Mouse (Mus musculus): ENCODE results near the gene Nip7. TPM values are rescaled to one million over a fixed set of nuclear protein-coding genes. Genes with fewer than 3 reads are reported as not detected.
"Not testable (repeated sequence)": the region's sequence is repeated elsewhere in the genome, so short reads cannot be mapped to it uniquely, and the experiment has no call there.

The Nip7 gene
- total RNA-seq (2021) = 10 to 100 TPM; 18.3 to 24.7 TPM
- long read RNA-seq, experiment 1, transcript Nip7-201 (5 exons, 3,036 nt) = major isoform, 10 of 11 reads
- long read RNA-seq, experiment 1, partial matches to known transcripts = 0 of 11 reads
- long read RNA-seq, experiment 1, other reads (novel, unspliced or antisense) = 1 of 11 reads
- long read RNA-seq, experiment 2, transcript Nip7-201 (5 exons, 3,036 nt) = major isoform, 15 of 16 reads
- long read RNA-seq, experiment 2, partial matches to known transcripts = 0 of 16 reads
- long read RNA-seq, experiment 2, other reads (novel, unspliced or antisense) = 1 of 16 reads

DNA sequence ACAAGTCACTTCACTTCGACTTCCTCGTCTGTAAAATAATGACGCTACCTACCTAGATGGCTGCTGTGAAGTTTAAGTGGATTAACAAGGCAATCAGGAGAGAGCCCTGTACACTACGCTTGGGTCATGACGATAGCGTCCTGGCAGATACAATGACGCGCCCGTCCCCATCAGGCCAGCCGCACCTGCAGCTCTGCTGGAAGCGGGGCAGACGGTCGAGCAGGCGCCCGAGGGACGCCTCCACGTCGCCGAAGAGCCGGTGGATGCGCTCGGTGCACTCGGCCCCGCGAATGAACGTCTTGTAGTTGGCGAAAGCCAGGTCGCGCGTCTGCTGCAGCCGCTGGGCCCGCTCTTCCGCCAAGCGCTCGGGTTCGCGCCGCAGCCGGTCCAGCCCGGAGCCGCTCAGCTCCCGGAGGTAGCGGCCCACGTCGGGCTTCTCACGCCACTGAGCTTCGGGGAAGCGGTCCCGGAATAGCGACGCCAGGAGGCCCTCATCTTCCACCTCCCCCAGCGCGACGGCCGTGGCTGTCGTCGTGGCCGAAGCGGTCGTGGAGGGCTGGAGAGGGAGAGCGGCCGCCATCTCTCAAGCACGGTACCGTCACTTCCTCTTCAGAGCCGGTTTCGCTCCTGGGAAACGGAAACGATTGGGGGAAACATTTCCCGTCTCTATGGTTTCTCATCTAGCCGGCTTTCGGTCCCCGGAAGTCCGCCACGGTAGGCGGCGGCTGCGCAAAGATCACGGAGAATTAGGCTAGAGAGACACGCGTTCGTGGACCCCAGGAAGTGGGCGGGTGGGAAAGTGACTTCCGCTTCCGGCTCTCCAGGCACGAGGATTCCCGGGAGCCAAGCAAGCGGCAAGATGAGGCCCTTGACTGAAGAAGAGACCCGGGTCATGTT lies at the start of gene Nip7, which contains the start of gene Cog8:
TSS of gene Nip7 (plus strand) at position 802 of the 897 bp plus-strand sequence.
TSS of gene Cog8 (minus strand) at position 614 of the 897 bp plus-strand sequence.
- intact Hi-C loops (cut with DNase I; ENCODE audit: low total_unique reads) = no loop called here
- peak; percentile 96 for DNase-seq

- intact Hi-C loops (cut with DNase I; ENCODE audit: low total_unique reads) = no loop called here
- DNase-seq = no peak
These were observed 48.9 kb upstream of the Nip7 start for GRCm38 (mm10) chr8:107007795-107008194.

DNA sequence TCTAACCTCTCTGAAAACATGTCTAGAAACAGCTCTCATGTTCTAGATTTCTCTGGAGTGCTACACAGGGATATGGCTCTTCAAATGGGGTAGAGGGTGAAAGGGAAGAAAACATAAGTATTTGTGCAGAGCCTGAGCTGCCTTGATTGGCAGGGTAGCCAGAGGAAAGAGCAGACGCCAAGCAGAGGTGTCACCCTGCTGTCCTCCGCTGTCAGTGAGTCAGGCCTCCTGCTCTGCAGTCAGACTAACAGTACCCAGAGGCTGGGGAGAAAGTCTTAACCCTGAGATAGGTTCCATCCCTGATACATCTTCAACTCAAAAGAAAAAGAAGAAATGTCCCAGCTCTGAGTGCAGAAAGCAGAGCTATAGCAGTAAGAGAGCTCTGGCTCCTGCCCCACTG lies 44.0 kb upstream of the Nip7 start:
- intact Hi-C loops (cut with DNase I; ENCODE audit: low total_unique reads) = no loop called here
- no peak for DNase-seq

- DNase-seq = no peak
- intact Hi-C loops (cut with DNase I; ENCODE audit: low total_unique reads) = no loop called here
These were observed 41.8 kb upstream of the Nip7 start for GRCm38 (mm10) chr8:107014915-107015314.

DNA sequence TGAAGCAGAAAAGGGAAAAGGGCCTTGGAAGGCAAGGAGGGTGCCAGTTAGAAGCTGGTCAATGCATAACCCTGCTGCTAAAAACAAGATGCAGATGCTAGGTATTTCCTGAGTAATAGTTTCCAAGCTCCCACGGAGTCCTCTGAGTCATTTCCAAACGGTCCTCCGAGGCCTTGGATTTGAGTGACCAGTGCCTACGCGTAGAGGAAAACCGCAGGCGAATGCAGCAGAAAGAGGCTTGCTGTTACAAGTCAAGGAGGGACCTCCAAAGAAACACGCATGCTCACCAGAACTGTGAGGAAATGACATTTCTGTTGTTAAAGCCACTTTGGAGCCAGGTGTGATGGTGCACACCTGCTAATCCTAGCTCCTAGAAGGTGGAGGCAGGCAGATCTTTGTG lies 33.2 kb upstream of the Nip7 start:
- DNase-seq = no peak
- intact Hi-C loops (cut with DNase I; ENCODE audit: low total_unique reads) = no loop called here

- DNase-seq = no peak
- intact Hi-C loops (cut with DNase I; ENCODE audit: low total_unique reads) = no loop called here
These were observed 27.4 kb upstream of the Nip7 start for GRCm38 (mm10) chr8:107029310-107029709.

- intact Hi-C loops (cut with DNase I; ENCODE audit: low total_unique reads) = no loop called here
- DNase-seq = no peak
These were observed 26.6 kb upstream of the Nip7 start for GRCm38 (mm10) chr8:107030058-107030457.

GRCm38 (mm10) chr8:107030650-107031576 lies 25.8 kb upstream of the Nip7 start, which contains the start of gene Vps4a:
Vps4a (plus strand) TSS chr8:107031222.
- intact Hi-C loops (cut with DNase I; ENCODE audit: low total_unique reads) = no loop called here
- peak; percentile 96 for DNase-seq

GRCm38 (mm10) chr8:107031577-107032090 lies 25.0 kb upstream of the Nip7 start:
- no peak for DNase-seq
- intact Hi-C loops (cut with DNase I; ENCODE audit: low total_unique reads) = no loop called here

DNA sequence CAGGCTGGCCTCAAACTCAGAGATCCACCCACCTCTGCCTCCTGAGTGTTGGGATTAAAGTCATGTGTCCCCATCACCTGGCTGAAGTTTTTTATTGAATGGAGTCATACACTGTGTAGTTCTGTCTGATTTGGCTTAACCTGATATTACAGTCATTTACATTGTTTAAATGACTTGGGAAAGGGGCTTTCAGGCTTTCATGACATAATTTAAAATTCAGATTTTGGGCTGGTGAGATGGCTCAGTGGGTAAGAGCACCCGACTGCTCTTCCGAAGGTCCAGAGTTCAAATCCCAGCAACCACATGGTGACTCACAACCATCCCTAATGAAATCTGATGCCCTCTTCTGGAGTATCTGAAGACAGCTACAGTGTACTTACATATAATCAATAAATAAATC lies 23.1 kb upstream of the Nip7 start:
- DNase-seq; intact Hi-C loops (cut with DNase I; ENCODE audit: low total_unique reads): not testable (repeated sequence)

GRCm38 (mm10) chr8:107035641-107036040 lies 21.0 kb upstream of the Nip7 start:
- DNase-seq = no peak
- intact Hi-C loops (cut with DNase I; ENCODE audit: low total_unique reads) = no loop called here

- no peak for DNase-seq
- intact Hi-C loops (cut with DNase I; ENCODE audit: low total_unique reads) = no loop called here
These were observed 20.1 kb upstream of the Nip7 start for GRCm38 (mm10) chr8:107036626-107037025.

GRCm38 (mm10) chr8:107040632-107041031 lies 16.0 kb upstream of the Nip7 start:
- intact Hi-C loops (cut with DNase I; ENCODE audit: low total_unique reads) = no loop called here
- DNase-seq = no peak

- intact Hi-C loops (cut with DNase I; ENCODE audit: low total_unique reads) = no loop called here
- no peak for DNase-seq
These were observed 11.2 kb upstream of the Nip7 start for GRCm38 (mm10) chr8:107045478-107045877.

DNA sequence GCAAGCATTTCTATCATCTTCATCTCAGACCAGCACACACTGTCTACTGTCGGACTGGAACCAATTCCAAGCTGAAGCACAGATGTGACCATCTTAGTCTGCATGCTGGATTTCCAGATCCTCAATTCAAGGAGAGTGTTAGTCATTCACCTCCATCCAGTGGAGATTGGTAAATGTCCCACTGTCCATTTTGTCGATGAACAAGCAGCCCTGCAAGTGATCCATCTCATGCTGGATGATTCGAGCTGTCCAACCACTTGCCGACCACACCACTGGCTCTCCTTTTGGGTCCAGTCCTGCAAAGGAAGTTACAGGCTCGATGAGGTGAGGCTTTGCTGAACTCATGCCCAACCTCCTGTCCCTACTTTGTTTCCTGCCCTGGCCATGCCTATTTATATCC lies 9.7 kb upstream of the Nip7 start:
- no peak for DNase-seq
- intact Hi-C loops (cut with DNase I; ENCODE audit: low total_unique reads) = no loop called here

- intact Hi-C loops (cut with DNase I; ENCODE audit: low total_unique reads) = no loop called here
- DNase-seq = peak; percentile 86
These were observed 8.4 kb upstream of the Nip7 start, which contains the start of gene Pdf for GRCm38 (mm10) chr8:107048061-107048941. Pdf (minus strand) TSS chr8:107048614.

- no peak for DNase-seq
- intact Hi-C loops (cut with DNase I; ENCODE audit: low total_unique reads) = no loop called here
These were observed 7.2 kb upstream of the Nip7 start for GRCm38 (mm10) chr8:107049480-107049879.

DNA sequence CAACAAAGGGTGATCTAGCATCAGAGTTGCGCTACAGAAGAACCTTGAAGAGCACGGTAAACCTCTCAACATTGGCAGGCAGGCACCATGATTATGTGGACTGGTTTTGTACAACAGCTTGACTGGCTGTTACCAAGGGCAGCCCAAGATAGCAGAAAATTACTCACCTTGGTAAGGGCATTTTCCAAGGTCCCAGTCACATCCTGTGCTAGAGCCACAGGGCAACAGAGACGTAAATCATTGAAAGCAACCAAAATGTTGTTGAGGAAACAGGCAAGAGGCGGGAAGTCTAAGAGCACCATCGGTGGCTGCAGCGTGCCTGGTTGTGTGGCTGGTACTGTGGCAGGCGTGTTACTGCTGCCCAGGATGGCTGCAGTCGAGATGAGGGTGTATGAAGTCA lies 4.6 kb upstream of the Nip7 start:
- intact Hi-C loops (cut with DNase I; ENCODE audit: low total_unique reads) = no loop called here
- no peak for DNase-seq

Data from gastrocnemius, postnatal 14 days (tissue).